Mouse (Mus musculus) neural tube, embryonic 14.5 days (tissue): ENCODE results near the gene Klhdc2. TPM values are rescaled to one million over a fixed set of nuclear protein-coding genes. Genes with fewer than 3 reads are reported as not detected.

Experiments used
- ATAC-seq: fragments of 200-750 bp; cut with Nextera tagmentation; 2 replicates; pipeline ENCODE4 v1.8.0; 2017; ENCODE audit warnings: low read depth, mild to moderate bottlenecking, moderate TSS enrichment, moderate library complexity
- H3K27ac ChIP-seq: fragments of 300-500 bp; sonication (generic); 2 replicates; pipeline ENCODE4 v1.5.1; 2014; ENCODE audit warnings: low read depth, mild to moderate bottlenecking, control low read depth, low read length, moderate library complexity, mixed read lengths
- H3K27me3 ChIP-seq: fragments of 300-500 bp; sonication (generic); 2 replicates; pipeline ENCODE4 v1.6.1; 2014; ENCODE audit warnings: low read length; ENCODE audit not compliant: control insufficient read depth, insufficient read depth
- H3K36me3 ChIP-seq: fragments of 300-500 bp; sonication (generic); 2 replicates; pipeline ENCODE4 v1.6.1; 2014; ENCODE audit warnings: low read length, mixed read lengths; ENCODE audit not compliant: control insufficient read depth, insufficient read depth
- H3K4me1 ChIP-seq: fragments of 300-500 bp; sonication (generic); 2 replicates; pipeline ENCODE4 v1.6.1; 2014; ENCODE audit warnings: low read length; ENCODE audit not compliant: control insufficient read depth, insufficient read depth
- H3K4me2 ChIP-seq: fragments of 300-500 bp; sonication (generic); 2 replicates; pipeline ENCODE4 v1.6.1; 2014; ENCODE audit warnings: mild to moderate bottlenecking, low read depth, low read length, control low read depth
- H3K4me3 ChIP-seq: fragments of 300-500 bp; sonication (generic); 2 replicates; pipeline ENCODE4 v1.5.1; 2014; ENCODE audit warnings: low read depth, low read length, control low read depth, mixed read lengths
- H3K9ac ChIP-seq: fragments of 300-500 bp; sonication (generic); replicated peaks from 2 replicates; pipeline ENCODE4 v1.6.1; 2014; ENCODE audit warnings: low read depth, mild to moderate bottlenecking, control low read depth, low read length, mixed read lengths
- H3K9me3 ChIP-seq: fragments of 300-500 bp; sonication (generic); 2 replicates; pipeline ENCODE4 v1.6.1; 2016; ENCODE audit warnings: low read length; ENCODE audit not compliant: control insufficient read depth
- WGBS: fragments of 180-500 bp; shearing (Covaris S2); extraction: QIAGEN DNeasy Blood & Tissue Kit; methylation state at CpG from one replicate; pipeline ENCODE4 v1.1.7; 2014; 5-methylcytosine and 5-hydroxymethylcytosine counted together
- polyA plus RNA-seq: library from polyadenylated mRNA; unstranded; fragments of >200 nt; fragmentation: Nextera tagmentation; extraction: Ambion mirVana; gene quantifications from 2 replicates; pipeline ENCODE4 v1.2.1, GENCODE M21; 2014

Gene Klhdc2
- polyA plus RNA-seq, 1 experiment from 2014 or later, result 296 TPM

- H3K4me2 ChIP-seq, result peak overlapping the region; percentile 80
- H3K4me1 ChIP-seq, result peaks cover 22% of the 10 kb centered on the region
- WGBS, result 18% methylated on average over 20 of the region's 20 CpGs
- no peak for ATAC-seq
- no peaks in the 10 kb centered on the region for H3K9me3 ChIP-seq
- no peaks in the 10 kb centered on the region for H3K27me3 ChIP-seq
- H3K36me3 ChIP-seq, result peaks cover 17% of the 10 kb centered on the region
- H3K9ac ChIP-seq, result peak overlapping the region; percentile 98
- H3K4me3 ChIP-seq, result peak overlapping the region; percentile 98
- peak overlapping the region; percentile 95 for H3K27ac ChIP-seq
Observed at GRCm38 (mm10) chr12:69297411-69298150, 1.1 kb downstream of the Klhdc2 start.

DNA sequence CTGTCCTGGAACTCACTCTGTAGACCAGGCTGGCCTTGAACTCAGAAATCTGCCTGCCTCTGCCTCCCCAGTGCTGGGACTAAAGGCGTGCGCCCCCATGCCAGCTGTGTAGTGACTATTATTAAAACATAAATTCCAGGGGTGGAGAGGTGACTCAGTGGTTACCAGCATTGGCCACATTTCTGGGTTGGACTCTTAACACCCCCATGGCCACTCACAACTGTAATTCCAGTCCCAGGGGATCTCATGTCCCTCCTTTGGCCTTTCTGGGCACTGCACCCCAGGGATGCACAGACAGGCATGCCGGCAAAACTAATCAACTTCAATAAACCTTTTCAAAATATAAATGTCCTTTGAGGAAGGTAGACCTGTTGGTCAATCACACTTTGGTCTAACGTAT lies 1.8 kb downstream of the Klhdc2 start:
- no peak for ATAC-seq
- Histone ChIP-seq H3K4me2 (peak overlapping the region; percentile 80), H3K36me3 (peaks cover 20% of the 10 kb centered on the region), H3K4me1 (peaks cover 22% of the 10 kb centered on the region), H3K27me3 (no peaks in the 10 kb centered on the region), H3K4me3 (peak overlapping the region; percentile 98), H3K27ac (no peak overlapping the region), H3K9ac (0 out of 2 replicates have a peak overlapping the region, but pooled peaks have one; percentile 98), H3K9me3 (no peaks in the 10 kb centered on the region)
- WGBS, result 83% methylated on average over 4 of the region's 4 CpGs

GRCm38 (mm10) chr12:69299231-69299630 lies 2.8 kb downstream of the Klhdc2 start:
- Histone ChIP-seq H3K9ac (no peak overlapping the region; the same call in 1 of the 2 replicates), H3K9me3 (no peaks in the 10 kb centered on the region), H3K27ac (no peak overlapping the region), H3K4me3 (no peak overlapping the region), H3K4me1 (peaks cover 22% of the 10 kb centered on the region), H3K27me3 (no peaks in the 10 kb centered on the region), H3K36me3 (peaks cover 28% of the 10 kb centered on the region), H3K4me2 (peak overlapping the region; percentile 80; the same call in 1 of the 2 replicates)
- no peak for ATAC-seq
- 67% methylated on average over 12 of the region's 12 CpGs for WGBS

- Histone ChIP-seq H3K4me3 (no peak overlapping the region), H3K27ac (no peak overlapping the region), H3K4me2 (no peak overlapping the region), H3K36me3 (peaks cover 33% of the 10 kb centered on the region), H3K9me3 (no peaks in the 10 kb centered on the region), H3K9ac (no peak overlapping the region), H3K27me3 (no peaks in the 10 kb centered on the region), H3K4me1 (peaks cover 22% of the 10 kb centered on the region)
- WGBS, result 92% methylated on average over 3 of the region's 3 CpGs
- no peak for ATAC-seq
Observed at GRCm38 (mm10) chr12:69299831-69300230, 3.4 kb downstream of the Klhdc2 start.

GRCm38 (mm10) chr12:69300391-69300790 lies 3.9 kb downstream of the Klhdc2 start:
- Histone ChIP-seq H3K9me3 (no peaks in the 10 kb centered on the region), H3K27me3 (no peaks in the 10 kb centered on the region), H3K27ac (no peak overlapping the region), H3K4me1 (peaks cover 22% of the 10 kb centered on the region), H3K4me3 (no peak overlapping the region), H3K4me2 (no peak overlapping the region), H3K36me3 (peaks cover 38% of the 10 kb centered on the region), H3K9ac (no peak overlapping the region)
- ATAC-seq, result no peak
- WGBS, result 89% methylated on average over 2 of the region's 2 CpGs

- Histone ChIP-seq H3K9ac (no peak overlapping the region), H3K36me3 (peaks cover 55% of the 10 kb centered on the region), H3K9me3 (no peaks in the 10 kb centered on the region), H3K27me3 (no peaks in the 10 kb centered on the region), H3K4me2 (no peak overlapping the region), H3K27ac (no peak overlapping the region), H3K4me3 (no peak overlapping the region), H3K4me1 (peaks cover 17% of the 10 kb centered on the region)
- ATAC-seq, result no peak
- WGBS, result 91% methylated on average over 12 of the region's 12 CpGs
Observed at GRCm38 (mm10) chr12:69302171-69302570, 5.7 kb downstream of the Klhdc2 start.

DNA sequence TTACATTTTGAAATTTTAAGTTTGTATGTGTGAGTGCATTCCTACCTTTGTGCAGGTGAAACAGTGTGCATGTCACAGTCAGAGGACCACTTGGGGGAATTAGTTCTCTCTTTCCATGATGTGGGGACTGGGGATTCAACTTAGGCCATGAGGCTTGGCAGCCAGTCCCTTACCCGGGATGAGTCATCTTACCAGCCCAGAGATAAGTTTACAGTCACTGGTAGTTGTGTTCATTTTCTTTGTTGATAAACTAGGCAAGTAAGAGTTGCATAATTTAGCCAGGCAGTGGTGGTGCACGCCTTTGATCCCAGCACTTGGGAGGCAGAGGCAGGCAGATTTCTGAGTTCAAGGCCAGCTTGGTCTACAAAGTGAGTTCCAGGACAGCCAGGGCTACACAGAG lies 7.6 kb downstream of the Klhdc2 start:
- H3K36me3 ChIP-seq, result peaks cover 70% of the 10 kb centered on the region
- H3K9me3 ChIP-seq, result no peaks in the 10 kb centered on the region
- no peak for ATAC-seq
- no peak overlapping the region for H3K4me3 ChIP-seq
- H3K27me3 ChIP-seq, result no peaks in the 10 kb centered on the region
- H3K9ac ChIP-seq, result no peak overlapping the region
- no peak overlapping the region for H3K27ac ChIP-seq
- no peak overlapping the region for H3K4me2 ChIP-seq
- H3K4me1 ChIP-seq, result peaks cover 6% of the 10 kb centered on the region; the same call in 1 of the 2 replicates
- WGBS, result 95% methylated on average over 2 of the region's 2 CpGs

GRCm38 (mm10) chr12:69306333-69306732 lies 9.9 kb downstream of the Klhdc2 start:
- no peaks in the 10 kb centered on the region for H3K4me1 ChIP-seq
- no peak for ATAC-seq
- peaks cover 87% of the 10 kb centered on the region for H3K36me3 ChIP-seq
- H3K4me3 ChIP-seq, result no peak overlapping the region
- 97% methylated on average over 7 of the region's 7 CpGs for WGBS
- no peaks in the 10 kb centered on the region for H3K27me3 ChIP-seq
- no peaks in the 10 kb centered on the region for H3K9me3 ChIP-seq
- no peak overlapping the region for H3K4me2 ChIP-seq
- no peak overlapping the region for H3K27ac ChIP-seq
- H3K9ac ChIP-seq, result no peak overlapping the region

DNA sequence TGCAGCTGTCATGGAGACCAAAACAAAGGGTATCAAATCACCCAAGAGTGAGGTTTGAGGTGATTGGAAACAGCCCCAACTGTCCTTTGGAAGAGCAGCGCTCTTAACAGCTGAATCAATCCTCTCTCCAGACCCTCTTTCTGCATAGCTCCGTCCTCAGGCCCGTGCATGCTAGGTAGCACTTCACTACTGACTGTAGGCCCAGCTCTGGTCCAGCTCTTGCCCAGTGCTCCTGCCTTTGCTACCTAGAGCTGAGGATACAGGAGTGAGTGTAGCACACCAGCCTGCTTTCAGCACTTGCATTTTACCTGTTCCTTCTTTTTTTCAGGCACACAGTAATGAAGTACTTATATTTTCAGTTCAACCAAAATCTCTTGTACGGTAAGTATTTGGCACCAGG lies 13.2 kb downstream of the Klhdc2 start:
- H3K27ac ChIP-seq, result no peak overlapping the region
- 100% methylated on average over 4 of the region's 4 CpGs for WGBS
- H3K4me2 ChIP-seq, result no peak overlapping the region
- H3K9ac ChIP-seq, result no peak overlapping the region
- no peak overlapping the region for H3K4me3 ChIP-seq
- H3K27me3 ChIP-seq, result no peaks in the 10 kb centered on the region
- no peaks in the 10 kb centered on the region for H3K4me1 ChIP-seq
- no peak for ATAC-seq
- no peaks in the 10 kb centered on the region for H3K9me3 ChIP-seq
- H3K36me3 ChIP-seq, result peaks cover 69% of the 10 kb centered on the region
